Mouse (Mus musculus): ENCODE data around the gene Cacna2d2. TPM values are rescaled to one million over a fixed set of nuclear protein-coding genes. Genes with fewer than 3 reads are reported as not detected.

Gene Cacna2d2
- polyA plus RNA-seq, 1 experiment from 2014 or later, result 2.6 TPM

- Histone ChIP-seq H3K9ac (no peak overlapping the region), H3K9me3 (replicated peaks) (no peaks in the 10 kb centered on the region), H3K4me2 (no peak overlapping the region), H3K4me1 (replicated peaks) (peaks cover 54% of the 10 kb centered on the region), H3K4me3 (no peak overlapping the region), H3K36me3 (peaks cover 2% of the 10 kb centered on the region; the same call in 1 of the 2 replicates), H3K27me3 (peaks cover 18% of the 10 kb centered on the region; the same call in 1 of the 2 replicates), H3K27ac (no peak overlapping the region)
- WGBS, result 84% methylated on average over 20 of the region's 20 CpGs
- no peak for ATAC-seq (replicated peaks; ENCODE audit: insufficient number of reproducible peaks, insufficient read depth, low FRiP score, low read depth)
Measured at GRCm38 (mm10) chr9:107549297-107550074, 150.1 kb downstream of the Cacna2d2 start.

GRCm38 (mm10) chr9:107550491-107551116 is 151.2 kb downstream of the Cacna2d2 start:
- H3K4me3 ChIP-seq, result peak overlapping the region; percentile 57
- H3K4me1 ChIP-seq (replicated peaks), result peaks cover 54% of the 10 kb centered on the region
- H3K27ac ChIP-seq, result peak overlapping the region; percentile 58; the same call in 1 of the 2 replicates
- 0 out of 2 replicates have a peak overlapping the region, but pooled peaks have one; percentile 63 for H3K9ac ChIP-seq
- H3K36me3 ChIP-seq, result no peaks in the 10 kb centered on the region
- no peaks in the 10 kb centered on the region for H3K9me3 ChIP-seq (replicated peaks)
- H3K4me2 ChIP-seq, result peak overlapping the region; percentile 91
- H3K27me3 ChIP-seq, result peaks cover 18% of the 10 kb centered on the region; the same call in 1 of the 2 replicates
- no peak for ATAC-seq (replicated peaks; ENCODE audit: insufficient number of reproducible peaks, insufficient read depth, low FRiP score, low read depth)
- 41% methylated on average over 23 of the region's 23 CpGs for WGBS

DNA sequence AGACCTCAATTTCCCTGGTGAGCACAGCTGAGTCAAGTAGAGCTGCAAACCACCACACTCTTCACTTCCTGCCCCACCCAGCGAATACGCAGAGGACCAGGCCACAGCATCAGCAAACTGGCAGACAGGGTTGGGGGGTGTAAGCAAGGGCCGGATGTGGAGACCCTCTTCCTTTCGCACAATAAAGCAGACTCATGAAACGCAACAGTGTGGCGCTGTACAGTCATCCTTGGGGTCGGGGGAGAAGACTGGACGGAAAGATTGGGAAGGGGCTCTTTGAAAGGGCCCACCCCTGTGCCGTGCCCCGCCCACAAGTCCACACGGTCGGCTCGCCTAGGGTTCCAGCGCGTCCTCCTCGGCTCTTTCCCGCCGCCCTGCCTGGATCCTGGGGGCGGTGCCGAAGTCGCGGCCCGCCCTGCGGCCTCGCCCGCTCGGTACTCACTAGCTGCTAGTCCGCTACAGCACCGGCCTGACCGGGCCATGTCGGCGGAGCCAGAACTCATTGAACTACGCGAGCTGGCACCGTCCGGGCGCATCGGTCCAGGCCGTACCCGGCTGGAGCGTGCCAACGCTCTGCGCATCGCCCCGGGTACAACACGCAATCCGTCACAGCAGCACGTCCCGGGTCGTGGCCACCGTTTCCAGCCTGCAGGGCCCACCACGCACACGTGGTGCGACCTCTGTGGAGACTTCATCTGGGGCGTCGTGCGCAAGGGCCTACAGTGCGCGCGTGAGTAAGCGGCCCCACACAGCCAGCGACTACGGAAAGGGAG is 151.9 kb downstream of the Cacna2d2 start, which contains the start of gene Rassf1:
Gene Rassf1 (plus strand): TSS at position 439 of the 773 bp plus-strand sequence.
- 2% methylated on average over 63 of the region's 63 CpGs for WGBS
- peaks cover 55% of the 10 kb centered on the region for H3K4me1 ChIP-seq (replicated peaks)

GRCm38 (mm10) chr9:107551890-107552355 is 152.5 kb downstream of the Cacna2d2 start:
- Histone ChIP-seq H3K4me1 (replicated peaks) (peaks cover 55% of the 10 kb centered on the region), H3K4me2 (peak overlapping the region; percentile 91), H3K36me3 (no peaks in the 10 kb centered on the region; the same call in 1 of the 2 replicates), H3K27ac (peak overlapping the region; percentile 58), H3K27me3 (peaks cover 18% of the 10 kb centered on the region; the same call in 1 of the 2 replicates), H3K9me3 (replicated peaks) (no peaks in the 10 kb centered on the region), H3K4me3 (peak overlapping the region; percentile 57), H3K9ac (peak overlapping the region; percentile 63)
- 23% methylated on average over 8 of the region's 8 CpGs for WGBS
- ATAC-seq (replicated peaks; ENCODE audit: insufficient number of reproducible peaks, insufficient read depth, low FRiP score, low read depth), result no peak

More for the DNA sequence above, 151.9 kb downstream of the Cacna2d2 start, which contains the start of gene Rassf1:
- H3K9ac ChIP-seq, result peak within 1 kb of the TSS; percentile 63
- H3K4me3 ChIP-seq, result peak within 1 kb of the TSS; percentile 57
- no peaks in the 10 kb centered on the region for H3K36me3 ChIP-seq
- H3K4me2 ChIP-seq, result peak within 1 kb of the TSS; percentile 91
- no peaks in the 10 kb centered on the region for H3K9me3 ChIP-seq (replicated peaks)
- peaks cover 18% of the 10 kb centered on the region; the same call in 1 of the 2 replicates for H3K27me3 ChIP-seq
- peak within 1 kb of the TSS; percentile 58 for H3K27ac ChIP-seq
- peak; percentile 19 for ATAC-seq (replicated peaks; ENCODE audit: insufficient number of reproducible peaks, insufficient read depth, low FRiP score, low read depth)

DNA sequence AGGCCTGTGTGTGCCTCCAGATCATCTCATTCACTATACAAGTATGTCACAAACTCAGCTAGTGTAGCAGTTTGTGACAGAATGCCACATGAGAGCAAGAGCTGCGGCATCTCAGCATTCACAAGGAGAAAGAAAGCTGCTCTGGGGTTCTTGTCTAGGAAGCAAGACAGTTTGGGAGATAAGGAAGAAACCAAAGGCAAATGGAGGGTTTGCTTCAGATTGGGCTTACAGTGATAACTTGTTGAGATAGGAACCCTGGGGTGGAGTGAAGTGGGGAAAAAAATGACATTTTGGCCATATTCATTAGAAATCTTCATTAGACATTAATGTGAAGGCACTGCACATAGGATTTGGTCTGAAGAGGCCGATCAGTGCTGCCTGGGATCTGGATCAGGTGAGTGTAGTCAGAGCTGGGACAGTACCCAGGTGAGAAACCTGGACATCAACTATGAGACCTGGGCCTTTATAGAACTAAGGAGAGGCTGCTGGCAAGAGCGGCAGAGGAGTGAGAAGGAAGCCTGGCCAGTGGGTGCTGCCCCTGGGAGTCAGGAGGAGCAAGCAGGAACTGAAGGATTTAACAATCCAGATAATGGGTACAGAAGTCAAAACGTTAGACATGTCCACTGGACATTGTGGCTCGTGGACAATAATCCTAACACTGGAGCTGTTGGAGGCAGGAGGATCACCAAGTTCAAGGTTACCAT is 153.4 kb downstream of the Cacna2d2 start:
- peak overlapping the region; percentile 77; the same call in 1 of the 2 replicates for H3K4me3 ChIP-seq
- peak overlapping the region; percentile 91 for H3K4me2 ChIP-seq
- ATAC-seq (replicated peaks; ENCODE audit: insufficient number of reproducible peaks, insufficient read depth, low FRiP score, low read depth), result no peak
- H3K4me1 ChIP-seq (replicated peaks), result peaks cover 52% of the 10 kb centered on the region
- H3K36me3 ChIP-seq, result peaks cover 9% of the 10 kb centered on the region
- WGBS, result 76% methylated on average over 5 of the region's 5 CpGs
- peaks cover 18% of the 10 kb centered on the region; the same call in 1 of the 2 replicates for H3K27me3 ChIP-seq
- H3K27ac ChIP-seq, result 0 out of 2 replicates have a peak overlapping the region, but pooled peaks have one; percentile 58
- H3K9me3 ChIP-seq (replicated peaks), result no peaks in the 10 kb centered on the region
- no peak overlapping the region; the same call in 1 of the 2 replicates for H3K9ac ChIP-seq

GRCm38 (mm10) chr9:107553541-107554318 is 154.3 kb downstream of the Cacna2d2 start:
- peak overlapping the region; percentile 77 for H3K27ac ChIP-seq
- peak overlapping the region; percentile 77 for H3K4me3 ChIP-seq
- no peaks in the 10 kb centered on the region for H3K9me3 ChIP-seq (replicated peaks)
- H3K36me3 ChIP-seq, result peaks cover 18% of the 10 kb centered on the region
- peaks cover 52% of the 10 kb centered on the region for H3K4me1 ChIP-seq (replicated peaks)
- peaks cover 14% of the 10 kb centered on the region; the same call in 1 of the 2 replicates for H3K27me3 ChIP-seq
- H3K4me2 ChIP-seq, result peak overlapping the region; percentile 91
- peak; percentile 29 for ATAC-seq (replicated peaks; ENCODE audit: insufficient number of reproducible peaks, insufficient read depth, low FRiP score, low read depth)
- peak overlapping the region; percentile 62 for H3K9ac ChIP-seq
- WGBS, result 9% methylated on average over 37 of the region's 37 CpGs

DNA sequence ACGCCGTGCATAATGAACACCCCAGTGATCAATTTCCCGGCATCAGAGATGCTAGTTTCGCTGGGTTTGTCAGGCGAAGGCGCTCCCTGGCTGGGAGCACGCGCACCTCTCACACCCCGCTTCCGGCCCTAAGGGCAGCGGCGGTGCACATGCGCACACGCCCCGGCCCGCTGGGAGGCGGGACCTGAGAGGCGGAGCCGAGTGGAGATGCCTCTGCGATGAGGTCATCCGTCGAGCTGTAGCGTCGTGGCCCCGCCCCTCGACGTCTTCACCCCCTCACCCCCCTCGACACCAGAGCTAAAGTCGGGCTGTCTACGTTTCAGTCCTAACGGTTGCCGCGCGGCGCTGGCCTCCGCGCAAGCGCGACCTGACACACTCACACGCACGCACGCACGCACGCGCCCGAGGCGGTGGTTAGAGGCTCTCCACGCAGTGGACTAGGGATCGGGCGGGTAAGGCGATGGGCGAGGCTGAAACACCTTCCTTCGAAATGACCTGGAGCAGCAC is 155.0 kb downstream of the Cacna2d2 start:
- H3K9me3 ChIP-seq (replicated peaks), result no peaks in the 10 kb centered on the region
- WGBS, result under 1% methylated on average over 53 of the region's 53 CpGs
- peak overlapping the region; percentile 86 for H3K9ac ChIP-seq
- H3K4me2 ChIP-seq, result peak overlapping the region; percentile 91
- peaks cover 24% of the 10 kb centered on the region for H3K36me3 ChIP-seq
- H3K4me1 ChIP-seq (replicated peaks), result peaks cover 52% of the 10 kb centered on the region
- peak overlapping the region; percentile 96 for H3K27ac ChIP-seq
- peak overlapping the region; percentile 77 for H3K4me3 ChIP-seq
- peaks cover 12% of the 10 kb centered on the region; the same call in 1 of the 2 replicates for H3K27me3 ChIP-seq
- peak; percentile 89 for ATAC-seq (replicated peaks; ENCODE audit: insufficient number of reproducible peaks, insufficient read depth, low FRiP score, low read depth)

GRCm38 (mm10) chr9:107555031-107555457 is 155.6 kb downstream of the Cacna2d2 start:
- peak; percentile 3 for ATAC-seq (replicated peaks; ENCODE audit: insufficient number of reproducible peaks, insufficient read depth, low FRiP score, low read depth)
- Histone ChIP-seq H3K4me2 (peak overlapping the region; percentile 91), H3K27ac (peak overlapping the region; percentile 96), H3K4me1 (replicated peaks) (peaks cover 52% of the 10 kb centered on the region), H3K27me3 (peaks cover 8% of the 10 kb centered on the region; the same call in 1 of the 2 replicates), H3K9ac (peak overlapping the region; percentile 86), H3K4me3 (peak overlapping the region; percentile 77), H3K36me3 (peaks cover 31% of the 10 kb centered on the region), H3K9me3 (replicated peaks) (no peaks in the 10 kb centered on the region)
- WGBS, result 0% methylated on average over 23 of the region's 23 CpGs

- no peak for ATAC-seq (replicated peaks; ENCODE audit: insufficient number of reproducible peaks, insufficient read depth, low FRiP score, low read depth)
- Histone ChIP-seq H3K4me3 (peak overlapping the region; percentile 77), H3K36me3 (peaks cover 38% of the 10 kb centered on the region), H3K9me3 (replicated peaks) (no peaks in the 10 kb centered on the region), H3K4me2 (peak overlapping the region; percentile 91), H3K9ac (peak overlapping the region; percentile 86), H3K27ac (peak overlapping the region; percentile 96), H3K27me3 (peaks cover 3% of the 10 kb centered on the region; the same call in 1 of the 2 replicates), H3K4me1 (replicated peaks) (peaks cover 51% of the 10 kb centered on the region)
- 28% methylated on average over 2 of the region's 2 CpGs for WGBS
Measured at GRCm38 (mm10) chr9:107555701-107556100, 156.3 kb downstream of the Cacna2d2 start.

Data from heart, embryonic 15.5 days (tissue).